In the genomic region with DNA sequence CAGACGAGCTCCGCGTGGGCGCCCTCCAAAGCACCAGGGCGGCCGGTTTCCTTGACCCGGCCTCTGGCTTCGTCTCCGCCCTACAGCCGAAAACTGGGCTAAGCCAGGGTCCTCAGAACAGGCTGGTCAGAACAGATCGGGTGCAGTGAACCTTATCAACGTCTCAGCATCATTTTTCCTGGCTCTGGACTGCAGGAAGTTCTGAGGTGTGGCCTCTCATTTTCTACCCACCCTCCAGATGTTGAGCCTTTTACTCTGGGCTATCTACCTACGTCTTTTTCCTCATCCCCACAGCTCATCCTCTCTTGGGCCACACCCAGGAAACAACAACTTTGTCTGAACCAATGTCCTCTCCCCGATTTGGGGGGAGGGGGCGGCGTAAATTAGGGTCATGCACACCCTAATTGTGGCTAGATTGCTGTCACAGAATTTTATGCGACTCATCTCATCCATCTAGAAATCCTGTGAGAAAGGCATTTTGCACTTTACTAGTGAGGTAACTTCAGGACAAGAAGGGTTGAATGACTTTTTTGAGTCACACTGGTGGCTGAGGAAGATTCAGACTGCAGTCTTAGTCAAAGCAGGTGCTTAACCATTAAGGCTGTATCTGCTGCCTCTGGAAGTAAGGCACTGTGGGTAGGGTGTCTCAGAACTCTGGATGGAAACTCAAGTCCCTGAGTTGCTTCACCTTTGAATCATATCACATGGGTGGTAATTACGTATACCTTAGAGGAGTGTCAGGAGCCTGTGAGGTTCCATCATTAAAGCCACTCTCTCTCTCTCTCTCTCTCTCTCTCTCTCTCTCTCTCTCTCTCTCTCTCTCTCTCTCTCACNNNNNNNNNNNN, we compare ENCODE assay signal across 1 mouse cellular context.
A peak's percentile ranks its signal among the peaks of the same experiment; 100 is the strongest.
TF ChIP-seq lines count a peak whose summit lies in the region.

A gene (minus strand): TSS at position 25 of the 845 bp plus-strand sequence.

TF ChIP-seq in MEL, 35 proteins besides CTCF, POLR2A, EP300 and RAD21 (continued from another document):
- 0 out of 2 replicates have a peak, but pooled peaks have one; percentile 3 for TF ChIP-seq TCF12 (IDR thresholded peaks at IDR 0.05; ENCODE audit: low read depth, low read length)
- TF ChIP-seq POLR2AphosphoS2 (IDR thresholded peaks at IDR 0.05; ENCODE audit: low read length) = peak; percentile 33; the same call in 1 of the 2 replicates
- TF ChIP-seq ZKSCAN1 (IDR thresholded peaks at IDR 0.05; ENCODE audit: low read depth, low read length) = no peak
- 0 out of 2 replicates have a peak, but pooled peaks have one; percentile 22 for TF ChIP-seq MXI1 (IDR thresholded peaks at IDR 0.05; ENCODE audit: low read depth, low read length)
